Comparison of ENCODE assay signal across 8 mouse cellular contexts in genomic region chr2:53440301-53440700, GRCm38 (mm10).
A peak's percentile ranks its signal among the peaks of the same experiment; 100 is the strongest.
DNase-seq lines count a peak whose midpoint lies in the region; ATAC-seq and TF ChIP-seq lines count a peak whose summit lies in the region.
"Not testable (repeated sequence)": the region's sequence is repeated elsewhere in the genome, so short reads cannot be mapped to it uniquely, and the experiment has no call there.

No protein-coding gene starts in this region.

- not testable (repeated sequence) for TF ChIP-seq RAD21 in CH12.LX (IDR thresholded peaks at IDR 0.05; ENCODE audit: low read depth, low read length)

- TF ChIP-seq POLR2A in CH12.LX (IDR thresholded peaks at IDR 0.05; ENCODE audit: low read depth, low read length); limb, embryonic 14.5 days (IDR thresholded peaks at IDR 0.05; ENCODE audit: borderline replicate concordance, extremely low read depth, insufficient read depth, insufficient read length): not testable (repeated sequence)

- dilution Hi-C loops in CH12.LX (cut with MboI; ENCODE audit: extremely low pct_ligation_motif_present, extremely low pct_unique_long_range_greater_than_20kb, low sequenced_read_pairs), result not testable (repeated sequence)

- H3K36me3 ChIP-seq in CH12.LX (replicated peaks in 1 of 2; ENCODE audit: control insufficient read depth in 1 of 2, insufficient read depth in 1 of 2, low read length in 1 of 2); kidney, embryonic 14.5 days (ENCODE audit: control insufficient read depth, insufficient read depth, low read length); limb, embryonic 14.5 days (ENCODE audit: control insufficient read depth, insufficient read depth, low read length); midbrain, postnatal 0 days (ENCODE audit: insufficient read depth, low read length): not testable (repeated sequence)

- TF ChIP-seq EP300 in CH12.LX (IDR thresholded peaks at IDR 0.05; ENCODE audit: low read length), result not testable (repeated sequence)

- not testable (repeated sequence) for H3K9ac ChIP-seq in CH12.LX (ENCODE audit: insufficient read depth, low read depth); kidney, embryonic 14.5 days (ENCODE audit: low read depth, low read length); limb, embryonic 14.5 days (ENCODE audit: low read depth, low read length, severe bottlenecking); midbrain, postnatal 0 days (replicated peaks; ENCODE audit: low read length, poor library complexity, severe bottlenecking)

- in situ Hi-C loops in CH12.LX (cut with MboI; ENCODE audit: low pct_ligation_motif_present, low pct_unique_long_range_greater_than_20kb, low sequenced_read_pairs), result not testable (repeated sequence)

- not testable (repeated sequence) for H3K4me3 ChIP-seq in CH12.LX (replicated peaks in 1 of 3; ENCODE audit: low read depth in 2 of 3, low read length in 2 of 3, poor library complexity in 1 of 3); kidney, embryonic 14.5 days (ENCODE audit: low read length); limb, embryonic 14.5 days (replicated peaks; ENCODE audit: low read length); midbrain, postnatal 0 days (ENCODE audit: low read depth, low read length)

- not testable (repeated sequence) for H3K27ac ChIP-seq in CH12.LX (ENCODE audit: insufficient read depth, low read depth); kidney, embryonic 14.5 days (ENCODE audit: low read depth, low read length); limb, embryonic 14.5 days (replicated peaks; ENCODE audit: low read depth, low read length); midbrain, postnatal 0 days (ENCODE audit: low read depth, low read length)

- not testable (repeated sequence) for H3K4me1 ChIP-seq in CH12.LX (ENCODE audit: control insufficient read depth in 1 of 2, insufficient read depth in 2 of 2); kidney, embryonic 14.5 days (ENCODE audit: control insufficient read depth, insufficient read depth, low read length); limb, embryonic 14.5 days (ENCODE audit: control insufficient read depth, insufficient read depth, low read length); midbrain, postnatal 0 days (ENCODE audit: insufficient read depth, low read length)

- TF ChIP-seq CTCF in CH12.LX (conservative IDR thresholded peaks at IDR 0.05 in 1 of 2, IDR thresholded peaks at IDR 0.05 in 1 of 2; ENCODE audit: low read depth in 2 of 2, low read length in 2 of 2); midbrain, postnatal 0 days (IDR thresholded peaks at IDR 0.05): not testable (repeated sequence)

- ATAC-seq in kidney, embryonic 14.5 days (ENCODE audit: low FRiP score, low TSS enrichment), result peak; percentile 64; the same call in 1 of the 2 replicates
- not testable (repeated sequence) for ATAC-seq in limb, embryonic 14.5 days (ENCODE audit: low FRiP score, low read depth); midbrain, postnatal 0 days (ENCODE audit: low FRiP score)

- peak; percentile 40 for DNase-seq in CH12.LX (ENCODE audit: extremely low read depth)
- DNase-seq in adrenal gland, postnatal 10 days, result peak; percentile 54
- peak; percentile 59 for DNase-seq in embryo, embryonic 11.5 days (ENCODE audit: low read depth, low spot score)
- peak; percentile 6 to 30 for DNase-seq in heart, postnatal 10 days
- peak; percentile 85 for DNase-seq in limb, embryonic 14.5 days (ENCODE audit: low spot score)
- DNase-seq in midbrain, postnatal 0 days (ENCODE audit: low spot score), result peak; percentile 19
- peak; percentile 15 for DNase-seq in urinary bladder, postnatal 14 days (ENCODE audit: low spot score)

- WGBS in kidney, embryonic 14.5 days, result 50% methylated on average over 3 of the region's 3 CpGs
- 49% methylated on average over 3 of the region's 3 CpGs for whole genome bisulfite sequencing in limb, embryonic 14.5 days
- WGBS in midbrain, postnatal 0 days, result 57% methylated on average over 3 of the region's 3 CpGs

- intact Hi-C loops in heart, postnatal 10 days (cut with DNase I), result not testable (repeated sequence)

- not testable (repeated sequence) for H3K9me3 ChIP-seq in CH12.LX (replicated peaks; ENCODE audit: low read length); kidney, embryonic 14.5 days (ENCODE audit: control insufficient read depth, low read length); limb, embryonic 14.5 days (ENCODE audit: control insufficient read depth, low read length); midbrain, postnatal 0 days (ENCODE audit: low read length)

- H3K79me2 ChIP-seq in CH12.LX (replicated peaks; ENCODE audit: control insufficient read depth, extremely low read depth, insufficient read depth, poor library complexity, severe bottlenecking), result not testable (repeated sequence)

- H3K4me2 ChIP-seq in CH12.LX (ENCODE audit: insufficient read depth, low read depth, poor library complexity, severe bottlenecking); kidney, embryonic 14.5 days (replicated peaks; ENCODE audit: low read depth, low read length); limb, embryonic 14.5 days (replicated peaks; ENCODE audit: low read depth, low read length, severe bottlenecking); midbrain, postnatal 0 days (ENCODE audit: low read depth, low read length, poor library complexity, severe bottlenecking): not testable (repeated sequence)

- not testable (repeated sequence) for H3K27me3 ChIP-seq in CH12.LX (replicated peaks); kidney, embryonic 14.5 days (ENCODE audit: control insufficient read depth, insufficient read depth, low read length); limb, embryonic 14.5 days (ENCODE audit: control insufficient read depth, insufficient read depth, low read length); midbrain, postnatal 0 days (ENCODE audit: insufficient read depth, low read length)

Comparison
In these comparisons a context has a peak if more than half of its experiments do, and no peak if none do; other contexts are left out.
1. DNase-seq: peak in every context shown above with its lines; median percentile 85 in limb, embryonic 14.5 days; 59 in embryo, embryonic 11.5 days; 54 in adrenal gland, postnatal 10 days; 40 in CH12.LX; 19 in midbrain, postnatal 0 days; 18 in heart, postnatal 10 days; 15 in urinary bladder, postnatal 14 days.